Mouse (Mus musculus): ENCODE results near the gene Rnf214. TPM values are rescaled to one million over a fixed set of nuclear protein-coding genes. Genes with fewer than 3 reads are reported as not detected.

Rnf214 gene
- polyA plus RNA-seq, 1 experiment from 2014 or later = 36.4 TPM

GRCm38 (mm10) chr9:45952057-45952456, 45.3 kb upstream of the Rnf214 start:
- H3K4me3 ChIP-seq (replicated peaks; ENCODE audit: low read depth, low read length) = no peak overlapping the region
- H3K27ac ChIP-seq = no peak overlapping the region
- no peak for TF ChIP-seq CTCF (IDR thresholded peaks at IDR 0.05; ENCODE audit: low read depth)
- H3K9me3 ChIP-seq (replicated peaks; ENCODE audit: low read length) = no peaks in the 10 kb centered on the region
- no peak overlapping the region for H3K9ac ChIP-seq (ENCODE audit: low read depth, low read length)
- H3K4me1 ChIP-seq (replicated peaks; ENCODE audit: insufficient read depth, low read length) = peaks cover 22% of the 10 kb centered on the region
- no peak for DNase-seq (ENCODE audit: low spot score)
- peaks cover 42% of the 10 kb centered on the region for H3K36me3 ChIP-seq (ENCODE audit: insufficient read depth, low read length)
- no peak for ATAC-seq (replicated peaks; ENCODE audit: low FRiP score, low read depth)
- no peaks in the 10 kb centered on the region for H3K27me3 ChIP-seq (ENCODE audit: insufficient read depth, low read length)
- 93% methylated on average over 4 of the region's 4 CpGs for WGBS
- no peak overlapping the region for H3K4me2 ChIP-seq (ENCODE audit: low read length)

GRCm38 (mm10) chr9:45946872-45947183, 40.1 kb upstream of the Rnf214 start:
- Histone ChIP-seq H3K4me1 (replicated peaks; ENCODE audit: insufficient read depth, low read length) (no peaks in the 10 kb centered on the region), H3K9me3 (replicated peaks; ENCODE audit: low read length) (no peaks in the 10 kb centered on the region), H3K27me3 (ENCODE audit: insufficient read depth, low read length) (no peaks in the 10 kb centered on the region), H3K9ac (ENCODE audit: low read depth, low read length) (no peak overlapping the region), H3K4me2 (ENCODE audit: low read length) (no peak overlapping the region), H3K36me3 (ENCODE audit: insufficient read depth, low read length) (peaks cover 86% of the 10 kb centered on the region), H3K27ac (no peak overlapping the region), H3K4me3 (replicated peaks; ENCODE audit: low read depth, low read length) (no peak overlapping the region)
- no peak for TF ChIP-seq CTCF (IDR thresholded peaks at IDR 0.05; ENCODE audit: low read depth)
- no peak for ATAC-seq (replicated peaks; ENCODE audit: low FRiP score, low read depth)
- DNase-seq (ENCODE audit: low spot score) = no peak
- WGBS = 77% methylated on average over 10 of the region's 10 CpGs

GRCm38 (mm10) chr9:45946182-45946871, 39.6 kb upstream of the Rnf214 start:
- WGBS = 89% methylated on average over 16 of the region's 16 CpGs
- ATAC-seq (replicated peaks; ENCODE audit: low FRiP score, low read depth) (no peak), DNase-seq (ENCODE audit: low spot score) (no peak)
- Histone ChIP-seq H3K27me3 (ENCODE audit: insufficient read depth, low read length) (no peaks in the 10 kb centered on the region), H3K36me3 (ENCODE audit: insufficient read depth, low read length) (peaks cover 86% of the 10 kb centered on the region), H3K4me3 (replicated peaks; ENCODE audit: low read depth, low read length) (no peak overlapping the region), H3K4me1 (replicated peaks; ENCODE audit: insufficient read depth, low read length) (no peaks in the 10 kb centered on the region), H3K27ac (no peak overlapping the region), H3K9me3 (replicated peaks; ENCODE audit: low read length) (no peaks in the 10 kb centered on the region), H3K4me2 (ENCODE audit: low read length) (no peak overlapping the region), H3K9ac (ENCODE audit: low read depth, low read length) (no peak overlapping the region)
- TF ChIP-seq CTCF (IDR thresholded peaks at IDR 0.05; ENCODE audit: low read depth) = no peak

GRCm38 (mm10) chr9:45945721-45946120, 39.0 kb upstream of the Rnf214 start:
- no peak overlapping the region for H3K9ac ChIP-seq (ENCODE audit: low read depth, low read length)
- WGBS = 73% methylated on average over 13 of the region's 13 CpGs
- H3K36me3 ChIP-seq (ENCODE audit: insufficient read depth, low read length) = peaks cover 87% of the 10 kb centered on the region
- ATAC-seq (replicated peaks; ENCODE audit: low FRiP score, low read depth) = no peak
- no peak for DNase-seq (ENCODE audit: low spot score)
- no peak overlapping the region for H3K4me3 ChIP-seq (replicated peaks; ENCODE audit: low read depth, low read length)
- no peaks in the 10 kb centered on the region for H3K27me3 ChIP-seq (ENCODE audit: insufficient read depth, low read length)
- H3K4me2 ChIP-seq (ENCODE audit: low read length) = no peak overlapping the region
- no peaks in the 10 kb centered on the region for H3K9me3 ChIP-seq (replicated peaks; ENCODE audit: low read length)
- H3K27ac ChIP-seq = no peak overlapping the region
- TF ChIP-seq CTCF (IDR thresholded peaks at IDR 0.05; ENCODE audit: low read depth) = no peak
- H3K4me1 ChIP-seq (replicated peaks; ENCODE audit: insufficient read depth, low read length) = no peaks in the 10 kb centered on the region

- Histone ChIP-seq H3K36me3 (ENCODE audit: insufficient read depth, low read length) (peaks cover 79% of the 10 kb centered on the region), H3K27ac (no peak overlapping the region)
Observed at GRCm38 (mm10) chr9:45944506-45945400, 38.0 kb upstream of the Rnf214 start.

GRCm38 (mm10) chr9:45943628-45944505, 37.2 kb upstream of the Rnf214 start:
- H3K36me3 ChIP-seq (ENCODE audit: insufficient read depth, low read length) = peaks cover 78% of the 10 kb centered on the region
- no peak overlapping the region for H3K4me2 ChIP-seq (ENCODE audit: low read length)
- TF ChIP-seq CTCF (IDR thresholded peaks at IDR 0.05; ENCODE audit: low read depth) = no peak
- ATAC-seq (replicated peaks; ENCODE audit: low FRiP score, low read depth) (no peak; the same call in 1 of the 2 replicates), DNase-seq (ENCODE audit: low spot score) (no peak)
- WGBS = 80% methylated on average over 8 of the region's 8 CpGs
- H3K4me3 ChIP-seq (replicated peaks; ENCODE audit: low read depth, low read length) = no peak overlapping the region
- H3K27ac ChIP-seq = no peak overlapping the region
- no peaks in the 10 kb centered on the region for H3K4me1 ChIP-seq (replicated peaks; ENCODE audit: insufficient read depth, low read length)
- H3K27me3 ChIP-seq (ENCODE audit: insufficient read depth, low read length) = no peaks in the 10 kb centered on the region
- no peak overlapping the region for H3K9ac ChIP-seq (ENCODE audit: low read depth, low read length)
- no peaks in the 10 kb centered on the region for H3K9me3 ChIP-seq (replicated peaks; ENCODE audit: low read length)

More at GRCm38 (mm10) chr9:45944506-45945400, 38.0 kb upstream of the Rnf214 start:
- Histone ChIP-seq H3K9ac (ENCODE audit: low read depth, low read length) (no peak overlapping the region), H3K27me3 (ENCODE audit: insufficient read depth, low read length) (no peaks in the 10 kb centered on the region), H3K4me1 (replicated peaks; ENCODE audit: insufficient read depth, low read length) (no peaks in the 10 kb centered on the region), H3K9me3 (replicated peaks; ENCODE audit: low read length) (no peaks in the 10 kb centered on the region), H3K4me3 (replicated peaks; ENCODE audit: low read depth, low read length) (no peak overlapping the region), H3K4me2 (ENCODE audit: low read length) (no peak overlapping the region)
- DNase-seq (ENCODE audit: low spot score) = no peak
- 80% methylated on average over 13 of the region's 13 CpGs for WGBS
- TF ChIP-seq CTCF (IDR thresholded peaks at IDR 0.05; ENCODE audit: low read depth) = no peak
- no peak for ATAC-seq (replicated peaks; ENCODE audit: low FRiP score, low read depth)

Data from kidney, postnatal 0 days (tissue).